Mouse (Mus musculus) spleen, adult 12 weeks (tissue): Measurements from ENCODE around the gene Kitl.

Source experiments
- DNase-seq: peaks from one replicate; pipeline ENCODE4 v3.0.0; 2022; ENCODE audit warnings: low spot score

The Kitl gene

GRCm38 (mm10) chr10:100030385-100030784 lies 15.0 kb downstream of the Kitl start:
- DNase-seq = no peak

GRCm38 (mm10) chr10:100030980-100031516 lies 15.6 kb downstream of the Kitl start:
- DNase-seq = no peak

GRCm38 (mm10) chr10:100031631-100032030 lies 16.2 kb downstream of the Kitl start:
- DNase-seq = no peak

DNA sequence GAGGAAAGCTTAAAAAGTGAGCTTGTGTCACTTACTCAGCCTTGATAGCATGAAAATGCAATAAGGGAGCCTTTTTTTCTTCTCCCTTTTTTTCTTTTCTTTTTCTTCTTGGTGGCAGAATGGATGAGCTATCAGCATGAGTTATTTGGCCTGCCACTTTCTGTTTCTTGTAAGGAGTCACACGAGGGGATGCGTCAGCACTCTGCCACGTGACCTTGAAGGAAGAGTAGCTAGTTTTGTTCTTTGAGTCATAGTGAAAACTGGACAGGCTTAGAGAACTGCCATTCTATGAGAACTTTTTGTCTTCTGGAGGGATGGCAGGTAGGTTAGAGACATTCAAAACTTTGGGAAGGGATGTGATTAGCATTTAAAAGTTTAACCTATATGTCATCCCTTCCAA lies 17.1 kb downstream of the Kitl start:
- DNase-seq = no peak

- no peak for DNase-seq
Observed at GRCm38 (mm10) chr10:100036021-100036420, 20.6 kb downstream of the Kitl start.

DNA sequence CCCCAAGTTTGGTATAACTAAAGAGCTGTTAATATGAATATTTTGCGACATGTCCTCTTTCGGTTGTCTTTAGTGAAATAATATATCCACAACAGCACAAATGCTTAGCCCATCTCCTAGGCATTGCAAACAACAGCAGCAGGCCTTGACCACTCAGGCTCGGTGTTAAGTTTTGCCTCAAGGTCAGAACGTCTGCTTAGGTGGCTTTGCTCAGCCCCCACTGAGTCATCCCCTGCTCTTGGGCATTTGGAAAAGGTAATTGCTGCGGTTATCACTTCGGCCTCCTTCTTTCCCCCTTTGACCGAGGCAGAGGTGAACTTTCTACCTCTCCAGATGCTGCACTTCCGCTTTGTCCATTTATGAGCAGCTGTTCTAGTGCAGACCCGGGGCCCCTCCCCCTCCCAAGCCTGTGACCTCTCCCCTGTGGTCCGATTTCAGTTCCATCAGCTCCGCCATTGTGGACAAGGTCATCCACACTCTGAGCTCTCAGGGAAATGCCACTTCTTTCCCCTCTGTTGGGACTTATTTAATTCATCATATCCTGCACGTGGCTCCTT lies 23.0 kb downstream of the Kitl start:
- DNase-seq = no peak

GRCm38 (mm10) chr10:100038994-100039393 lies 23.6 kb downstream of the Kitl start:
- no peak for DNase-seq

DNA sequence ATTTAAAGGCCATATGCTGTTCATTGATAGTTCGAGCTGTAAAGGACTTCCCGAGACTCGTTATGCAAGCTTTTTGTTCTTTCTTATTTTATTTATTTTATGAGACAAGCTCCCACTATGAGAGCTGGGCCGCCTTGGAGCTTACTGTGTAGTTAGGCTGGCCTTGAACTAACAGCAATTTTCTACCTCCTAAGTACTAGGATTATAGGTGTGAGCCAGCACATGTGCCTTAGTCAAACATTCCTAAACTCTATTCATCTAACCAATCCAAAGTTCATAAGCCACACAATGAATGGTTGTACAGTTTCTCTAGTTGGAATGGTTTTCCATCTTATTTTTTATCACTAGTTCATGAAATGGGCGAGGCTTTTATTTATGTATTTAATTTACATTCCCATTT lies 28.3 kb downstream of the Kitl start:
- no peak for DNase-seq

GRCm38 (mm10) chr10:100044153-100044552 lies 28.7 kb downstream of the Kitl start:
- no peak for DNase-seq

DNA sequence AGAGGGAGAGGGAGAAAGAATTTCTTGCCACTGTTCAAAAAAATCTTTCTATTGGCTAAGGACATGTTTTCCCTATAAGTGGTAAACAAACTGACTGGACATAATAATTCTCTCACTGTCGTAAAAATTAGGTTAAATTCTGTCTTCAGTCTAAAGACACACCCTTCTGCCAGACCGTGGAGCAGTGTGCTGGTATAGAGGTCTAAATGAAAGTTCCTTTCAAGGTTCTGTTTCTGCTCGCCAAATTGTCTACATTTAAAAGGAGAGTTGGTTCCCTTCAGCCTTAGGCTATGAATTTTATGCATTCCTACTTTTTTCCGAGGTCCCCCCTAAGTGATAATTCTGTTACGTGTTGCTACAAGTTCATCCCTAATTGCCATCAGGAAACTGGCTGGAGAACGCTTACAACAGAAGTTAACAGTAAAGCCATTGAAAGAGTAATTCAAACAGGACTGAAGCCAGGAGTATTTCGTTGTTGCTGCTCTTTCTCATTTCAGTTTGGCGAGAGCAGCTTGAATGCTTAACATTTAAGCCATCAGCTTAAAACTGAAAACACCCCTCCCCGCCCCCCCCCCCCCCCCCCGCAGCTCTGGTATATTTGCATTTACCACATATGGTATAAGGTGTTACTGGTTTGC lies 35.8 kb downstream of the Kitl start:
- DNase-seq = no peak

GRCm38 (mm10) chr10:100052404-100052803 lies 37.0 kb downstream of the Kitl start:
- DNase-seq = no peak

GRCm38 (mm10) chr10:100052911-100053310 lies 37.5 kb downstream of the Kitl start:
- DNase-seq = no peak

DNA sequence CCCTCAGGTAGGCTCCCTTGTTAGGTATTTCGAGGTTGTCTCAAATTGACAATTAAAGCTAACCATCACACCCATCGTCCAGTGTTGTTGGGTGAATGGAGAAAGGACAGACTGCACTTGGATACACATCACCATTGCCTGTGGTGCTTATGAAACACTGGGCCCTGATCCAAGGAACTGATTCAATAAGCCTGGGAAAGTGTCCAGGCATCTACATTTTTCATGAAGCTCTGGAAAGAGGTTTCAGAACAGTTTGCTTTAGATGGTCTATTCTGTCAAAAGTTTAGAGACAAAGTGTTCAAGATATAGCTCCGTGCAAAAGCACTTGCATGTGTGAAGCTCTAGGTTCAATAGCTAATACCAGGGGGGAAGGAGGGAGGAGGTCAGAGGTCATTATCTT lies 38.6 kb downstream of the Kitl start:
- DNase-seq = no peak

GRCm38 (mm10) chr10:100055082-100055481 lies 39.7 kb downstream of the Kitl start:
- no peak for DNase-seq

DNA sequence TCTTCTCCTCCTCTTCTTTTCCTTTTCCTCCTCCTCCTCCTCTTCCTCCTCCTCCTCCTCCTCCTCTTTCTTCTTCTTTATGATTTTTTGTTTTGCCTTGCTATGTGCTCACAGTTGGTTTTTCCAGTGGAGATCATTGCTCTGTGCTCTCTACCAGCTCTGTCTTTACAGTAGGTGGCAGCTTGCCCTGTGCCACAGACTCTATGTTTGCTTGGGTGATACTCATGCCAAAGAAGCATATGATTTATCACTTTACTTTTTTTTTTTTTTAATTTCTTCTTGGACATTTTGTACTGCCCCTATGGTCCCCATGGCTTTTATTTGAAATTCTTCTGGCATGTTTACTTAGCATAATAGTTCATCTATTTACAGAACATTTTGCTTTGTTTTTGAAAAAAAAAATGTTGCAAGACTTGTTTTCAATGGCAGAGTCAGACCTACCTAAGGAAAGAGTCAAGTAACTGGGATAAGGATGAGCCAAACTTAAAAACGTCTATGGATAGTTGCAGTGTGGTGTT lies 41.7 kb downstream of the Kitl start:
- DNase-seq = no peak

DNA sequence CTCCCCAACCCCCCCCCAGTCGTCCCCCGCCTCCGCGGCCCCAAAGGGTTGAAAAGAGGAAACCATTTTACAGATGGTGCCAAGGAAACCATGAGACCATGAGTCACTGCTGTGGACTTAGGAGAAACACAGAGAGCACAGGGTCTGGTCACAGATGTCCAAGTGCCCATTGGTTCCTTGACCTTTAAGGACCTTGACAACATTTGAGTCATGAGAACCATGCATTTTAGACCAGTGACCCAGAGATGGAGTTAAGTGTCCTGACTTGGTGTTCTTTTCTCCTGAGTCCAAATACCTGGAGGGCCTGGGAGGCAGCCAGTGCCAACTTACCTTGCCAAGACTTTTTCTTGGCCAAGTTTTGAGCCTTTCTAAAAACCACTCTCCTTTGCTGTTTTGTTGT lies 43.9 kb downstream of the Kitl start:
- DNase-seq = no peak

DNA sequence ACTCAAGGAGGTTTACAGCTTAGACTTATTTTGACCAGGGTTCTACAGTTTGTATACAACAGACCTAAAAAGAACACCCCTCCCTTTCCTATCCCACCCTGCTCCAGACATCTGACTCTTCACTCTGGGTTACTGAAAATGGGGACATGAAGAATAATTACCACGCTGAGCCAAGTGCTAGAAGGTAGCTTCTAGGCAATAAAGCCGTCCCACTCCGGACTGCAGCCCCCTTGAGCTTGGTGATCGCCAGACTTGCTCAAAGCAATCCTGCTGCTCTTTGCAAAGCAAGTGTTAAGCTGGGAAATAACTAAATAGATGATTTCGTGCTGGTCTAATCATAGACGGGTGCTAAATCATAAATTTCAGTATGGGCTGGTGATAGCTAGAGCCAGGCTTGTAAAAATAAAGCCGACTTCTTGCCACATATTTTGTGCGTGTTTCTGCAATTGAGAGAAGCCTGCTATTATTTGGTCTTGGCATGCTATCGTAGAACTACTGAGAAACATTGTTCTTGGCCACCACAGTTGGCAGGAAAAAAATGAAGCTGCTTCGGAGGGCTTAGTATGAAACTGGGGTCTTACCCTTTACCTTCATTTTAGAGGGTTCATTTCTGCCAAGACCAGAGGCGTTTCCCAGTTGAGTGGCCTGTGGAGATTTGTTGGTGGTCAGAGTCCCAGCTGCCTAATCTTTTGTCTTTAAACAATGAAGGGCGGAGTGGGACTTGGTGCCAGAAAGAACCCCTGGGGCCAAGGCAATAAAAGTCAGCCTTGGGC lies 50.3 kb downstream of the Kitl start:
- no peak for DNase-seq

GRCm38 (mm10) chr10:100066374-100066773 lies 50.9 kb downstream of the Kitl start:
- DNase-seq = no peak

- no peak for DNase-seq
Observed at GRCm38 (mm10) chr10:100072641-100073040, 57.2 kb downstream of the Kitl start.

DNA sequence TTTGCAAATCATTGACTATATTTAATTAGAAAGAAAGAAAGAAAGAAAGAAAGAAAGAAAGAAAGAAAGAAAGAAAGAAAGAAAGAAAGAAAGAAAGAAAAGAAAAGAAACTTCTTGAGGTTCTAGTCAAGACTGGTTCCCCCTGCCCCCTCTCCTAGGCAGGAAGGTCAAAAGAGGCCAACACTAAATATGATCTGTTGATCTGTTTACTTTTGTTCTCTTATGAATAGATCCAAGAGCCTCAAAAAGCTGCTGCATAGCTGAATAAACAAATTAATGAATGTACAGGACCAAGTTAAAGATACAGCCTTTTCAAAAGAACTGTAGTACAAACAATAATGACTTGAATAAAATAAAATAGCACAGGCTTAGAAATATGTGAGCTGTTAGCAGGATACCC lies 57.7 kb downstream of the Kitl start:
- no peak for DNase-seq

- DNase-seq = no peak
Observed at GRCm38 (mm10) chr10:100101115-100101514, 85.7 kb downstream of the Kitl start.

GRCm38 (mm10) chr10:100111209-100111608 lies 95.8 kb downstream of the Kitl start:
- DNase-seq = no peak

DNA sequence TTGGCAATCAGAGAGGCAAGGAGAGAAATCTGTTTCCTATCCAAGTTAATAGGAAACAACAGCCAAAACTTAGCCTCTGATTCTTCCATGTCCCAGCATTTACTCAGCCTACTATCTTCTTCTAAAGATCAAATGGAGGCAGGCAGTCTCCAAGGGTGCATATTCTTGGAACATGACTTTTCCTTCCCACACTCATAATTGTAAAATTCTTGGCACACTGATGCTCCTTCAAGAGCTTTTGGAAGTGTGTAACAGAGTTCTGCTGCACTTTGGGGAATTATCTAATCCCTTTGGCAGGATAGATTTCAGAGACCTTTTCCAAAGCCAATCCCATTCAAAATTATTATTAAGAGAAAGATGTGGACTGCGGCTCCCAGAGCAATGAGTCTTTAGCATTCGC lies 100.1 kb downstream of the Kitl start:
- DNase-seq = no peak
